Mouse (Mus musculus) ES-E14 (cell line): ENCODE results near the gene Galnt6.

ENCODE experiments used
- CHD2 ChIP-seq: IDR thresholded peaks from 2 replicates; pipeline ENCODE4 v1.6.1; 2014; ENCODE audit warnings: mild to moderate bottlenecking, low read depth, low read length, inconsistent platforms
- ZC3H11A ChIP-seq: IDR thresholded peaks from 2 replicates; pipeline ENCODE4 v1.6.1; 2012; ENCODE audit warnings: low read depth, mild to moderate bottlenecking, inconsistent platforms, low read length, borderline replicate concordance

- TF ChIP-seq CHD2: no peak
- no peak for TF ChIP-seq ZC3H11A
Observed at GRCm38 (mm10) chr15:100720066-100720465, 9.1 kb downstream of the Galnt6 start.
